Mouse (Mus musculus): ENCODE measurements around the gene Taok2.
A peak's percentile ranks its signal among the peaks of the same experiment; 100 is the strongest.

Taok2 gene

GRCm38 (mm10) chr7:126869780-126870519 is 14.6 kb downstream of the Taok2 start:
- no peak for DNase-seq

GRCm38 (mm10) chr7:126868003-126868402 is 16.5 kb downstream of the Taok2 start:
- DNase-seq, result no peak

- DNase-seq, result no peak
These were observed 17.0 kb downstream of the Taok2 start for GRCm38 (mm10) chr7:126867534-126867933.

GRCm38 (mm10) chr7:126863791-126864190 is 20.7 kb downstream of the Taok2 start:
- DNase-seq, result no peak

GRCm38 (mm10) chr7:126862147-126862784 is 22.2 kb downstream of the Taok2 start, which contains the start of gene Ino80e:
Ino80e (minus strand) TSS chr7:126862377.
- peak; percentile 95 for DNase-seq

- peak; percentile 91 for DNase-seq
These were observed 22.9 kb downstream of the Taok2 start, which contains the start of gene Hirip3 for GRCm38 (mm10) chr7:126861429-126862130. Hirip3 (plus strand) TSS chr7:126861972.

- no peak for DNase-seq
These were observed 23.5 kb downstream of the Taok2 start for GRCm38 (mm10) chr7:126860987-126861386.

GRCm38 (mm10) chr7:126856741-126857420 is 27.6 kb downstream of the Taok2 start:
- DNase-seq, result no peak

- DNase-seq, result no peak
These were observed 28.9 kb downstream of the Taok2 start for GRCm38 (mm10) chr7:126855641-126856040.

GRCm38 (mm10) chr7:126853454-126853853 is 31.0 kb downstream of the Taok2 start:
- no peak for DNase-seq

- DNase-seq, result no peak
These were observed 33.3 kb downstream of the Taok2 start for GRCm38 (mm10) chr7:126851192-126851591.

GRCm38 (mm10) chr7:126850161-126850560 is 34.3 kb downstream of the Taok2 start:
- DNase-seq, result no peak

GRCm38 (mm10) chr7:126848794-126849193 is 35.7 kb downstream of the Taok2 start:
- DNase-seq, result no peak

- no peak for DNase-seq
These were observed 36.8 kb downstream of the Taok2 start for GRCm38 (mm10) chr7:126847421-126848398.

- no peak for DNase-seq
These were observed 37.4 kb downstream of the Taok2 start, which contains the start of gene Doc2a for GRCm38 (mm10) chr7:126847116-126847420. Doc2a (plus strand) TSS chr7:126847416.

GRCm38 (mm10) chr7:126845516-126845915 is 39.0 kb downstream of the Taok2 start:
- DNase-seq, result no peak

- no peak for DNase-seq
These were observed 41.2 kb downstream of the Taok2 start for GRCm38 (mm10) chr7:126843276-126843675.

- no peak for DNase-seq
These were observed 51.2 kb downstream of the Taok2 start for GRCm38 (mm10) chr7:126833294-126833693.

- DNase-seq, result peak; percentile 81
These were observed 52.4 kb downstream of the Taok2 start for GRCm38 (mm10) chr7:126832036-126832598.

- no peak for DNase-seq
These were observed 53.0 kb downstream of the Taok2 start, which contains the start of gene 4930451I11Rik for GRCm38 (mm10) chr7:126831539-126831938. 4930451I11Rik (minus strand) TSS chr7:126831639.

GRCm38 (mm10) chr7:126825952-126826351 is 58.6 kb downstream of the Taok2 start:
- DNase-seq, result no peak

All from cerebellum, adult 11 months (tissue).